Mouse (Mus musculus) frontal cortex, adult (tissue): ENCODE results near the gene Pyroxd1.

Experiments
- ATAC-seq: cut with Nextera tagmentation; 2 replicates; pipeline ENCODE4 v1.9.2; 2017; ENCODE audit warnings: mild to moderate bottlenecking, moderate library complexity, mixed read lengths; ENCODE audit not compliant: low TSS enrichment

Gene Pyroxd1

DNA sequence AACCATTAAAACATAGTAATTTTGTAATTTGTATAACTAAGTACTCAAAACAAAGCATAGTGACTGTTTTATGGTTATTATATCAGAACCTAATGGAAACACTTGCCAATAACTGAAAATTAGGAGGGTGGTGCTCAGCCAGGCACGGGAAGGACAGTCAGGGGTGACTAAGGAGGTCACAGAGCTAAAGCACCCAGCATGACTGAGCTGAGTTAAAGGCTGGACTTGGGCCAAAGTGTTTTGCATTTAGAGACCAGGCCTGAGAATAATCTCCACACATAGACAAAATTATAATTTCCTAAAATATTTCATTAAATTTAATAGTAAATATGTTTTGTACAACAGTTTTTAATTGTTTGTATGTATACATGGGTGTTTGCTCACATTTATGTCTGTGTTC is 31.6 kb downstream of the Pyroxd1 start:
- ATAC-seq, result no peak

DNA sequence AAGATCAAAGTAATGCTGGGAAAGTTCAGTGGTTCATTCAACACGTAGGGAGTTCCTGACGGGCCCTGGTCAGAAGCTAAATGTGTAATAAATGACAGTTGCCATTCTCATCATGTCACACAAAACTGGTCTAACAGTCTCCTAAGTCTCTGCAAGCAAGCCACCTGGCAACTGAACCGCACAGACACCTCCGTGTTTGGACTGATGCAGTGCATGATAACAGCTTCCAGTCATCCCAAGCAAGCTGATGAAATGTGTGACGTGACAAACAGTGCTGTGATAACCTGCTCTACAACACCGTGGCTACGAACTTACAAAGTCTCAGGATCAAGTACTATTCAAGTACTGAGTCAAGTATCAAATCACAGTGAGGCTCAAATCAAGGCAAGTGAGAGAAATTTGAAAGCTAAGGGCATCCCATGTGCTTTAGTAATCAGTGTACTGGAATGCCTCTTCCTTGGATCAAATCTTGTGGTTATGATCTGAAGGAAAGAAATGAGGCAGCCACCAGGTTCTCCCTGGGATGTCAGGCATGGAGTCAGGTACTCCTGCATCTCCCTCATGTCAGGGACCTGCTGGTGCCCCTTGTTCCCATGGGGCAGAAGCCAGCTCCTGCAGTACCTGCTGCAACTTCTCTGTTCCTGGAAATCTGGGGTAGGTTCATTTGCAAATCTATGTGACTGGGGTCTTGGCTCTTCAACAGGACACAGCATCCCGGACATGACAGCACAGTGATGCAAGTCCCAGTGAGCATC is 33.3 kb downstream of the Pyroxd1 start:
- no peak for ATAC-seq

GRCm38 (mm10) chr6:142379961-142380360 is 34.5 kb downstream of the Pyroxd1 start:
- ATAC-seq, result no peak

GRCm38 (mm10) chr6:142381615-142382014 is 36.2 kb downstream of the Pyroxd1 start:
- no peak for ATAC-seq

DNA sequence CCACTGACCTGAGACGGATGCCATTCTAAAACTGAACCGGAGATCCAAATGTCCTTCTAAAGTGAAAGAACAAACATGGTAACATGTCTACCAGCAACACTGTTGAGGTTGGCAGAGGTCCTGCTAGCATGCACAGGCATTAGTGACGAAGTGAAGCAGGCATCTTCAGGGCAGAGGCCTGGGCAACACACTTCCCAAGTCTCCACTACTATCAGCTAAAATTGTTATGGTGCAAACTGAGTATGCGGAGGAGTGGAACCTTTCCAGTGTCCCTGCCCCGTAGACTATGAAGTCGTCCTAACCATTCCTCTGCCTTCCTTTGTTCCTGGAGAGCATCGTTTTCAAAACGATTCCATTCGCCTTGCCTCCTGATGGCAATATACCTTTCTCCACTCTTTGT is 39.1 kb downstream of the Pyroxd1 start:
- ATAC-seq, result no peak

DNA sequence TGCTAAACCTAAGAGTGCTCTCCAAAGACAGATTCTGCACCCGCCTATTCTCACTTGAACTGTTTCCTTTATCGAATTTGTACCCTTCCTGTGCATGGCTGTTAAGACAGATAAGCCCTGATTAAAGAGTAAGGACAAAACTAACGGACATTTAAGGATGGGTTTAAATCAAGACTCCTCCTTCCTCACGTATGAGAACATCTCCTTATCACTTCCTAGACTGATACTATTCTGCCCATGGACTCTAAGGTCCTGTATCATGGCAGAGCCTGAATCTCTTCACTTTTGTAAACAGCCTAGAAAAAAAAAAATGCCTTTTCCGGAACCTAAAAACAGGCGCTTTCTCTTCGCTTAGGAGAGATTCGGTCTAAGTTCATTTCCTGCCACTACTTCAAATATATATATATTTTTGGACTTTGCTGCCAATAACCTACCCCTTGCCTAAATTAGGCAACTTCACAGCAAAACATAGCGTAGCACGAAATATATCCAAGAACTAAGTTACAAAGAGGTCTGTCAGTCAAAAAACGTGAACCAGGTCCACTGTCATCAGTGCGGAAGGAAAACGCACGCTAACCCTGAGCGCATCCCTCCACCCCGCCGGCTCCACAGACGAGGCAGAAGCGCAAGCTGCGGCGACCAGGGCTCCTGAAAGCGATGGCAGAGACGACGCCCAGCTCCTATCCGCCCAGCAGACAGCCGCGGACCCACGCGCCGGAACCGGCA is 41.0 kb downstream of the Pyroxd1 start:
- no peak for ATAC-seq

- peak; percentile 100 for ATAC-seq
Measured at GRCm38 (mm10) chr6:142387011-142387754, 41.7 kb downstream of the Pyroxd1 start, which contains the start of the genes Recql and Golt1b. Gene Recql, minus strand, starts transcription at chr6:142387087. Gene Golt1b, plus strand, starts transcription at chr6:142387221.

GRCm38 (mm10) chr6:142387755-142388271 is 42.4 kb downstream of the Pyroxd1 start:
- ATAC-seq, result no peak

GRCm38 (mm10) chr6:142389101-142389500 is 43.6 kb downstream of the Pyroxd1 start:
- no peak for ATAC-seq

GRCm38 (mm10) chr6:142392312-142392711 is 46.9 kb downstream of the Pyroxd1 start:
- ATAC-seq, result no peak

GRCm38 (mm10) chr6:142394669-142395068 is 49.2 kb downstream of the Pyroxd1 start:
- ATAC-seq, result peak; percentile 41

- peak; percentile 89 for ATAC-seq
Measured at GRCm38 (mm10) chr6:142395756-142396155, 50.3 kb downstream of the Pyroxd1 start.

GRCm38 (mm10) chr6:142411140-142411539 is 65.7 kb downstream of the Pyroxd1 start:
- no peak for ATAC-seq
